Mouse (Mus musculus) induced T-regulatory cell, adult 2 months (primary cell): ENCODE measurements at regions not wholly inside any gene's neighbourhood (a gene's known extent, or its start where the extent isn't known, plus 50 kb on each side); places are given as distances from the start of the nearest gene placed in this dataset.

ENCODE experiments used
- DNase-seq: peaks from one replicate; pipeline ENCODE4 v3.0.0-alpha.2; 2012; ENCODE audit warnings: low read depth

DNA sequence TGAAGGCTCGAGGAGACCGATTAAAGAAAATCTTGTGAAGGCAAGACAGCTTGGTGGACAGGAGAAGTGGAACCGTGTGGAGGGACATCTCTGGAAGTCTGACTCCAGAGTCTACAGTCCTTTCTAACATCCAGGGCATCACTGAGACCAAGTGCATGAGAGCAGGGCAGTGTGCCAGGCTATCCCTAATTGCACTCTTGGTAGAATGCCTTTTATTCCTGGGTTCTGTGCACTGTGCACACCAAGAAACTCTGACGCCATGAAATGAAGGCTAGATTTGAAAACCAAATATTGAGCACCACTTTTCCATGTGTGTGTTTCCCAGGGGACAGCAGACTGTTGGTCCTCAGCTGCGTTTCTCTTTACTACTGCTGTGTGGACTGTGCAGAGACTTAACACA lies 143.1 kb upstream of the Runx1 start:
- DNase-seq: no peak

DNA sequence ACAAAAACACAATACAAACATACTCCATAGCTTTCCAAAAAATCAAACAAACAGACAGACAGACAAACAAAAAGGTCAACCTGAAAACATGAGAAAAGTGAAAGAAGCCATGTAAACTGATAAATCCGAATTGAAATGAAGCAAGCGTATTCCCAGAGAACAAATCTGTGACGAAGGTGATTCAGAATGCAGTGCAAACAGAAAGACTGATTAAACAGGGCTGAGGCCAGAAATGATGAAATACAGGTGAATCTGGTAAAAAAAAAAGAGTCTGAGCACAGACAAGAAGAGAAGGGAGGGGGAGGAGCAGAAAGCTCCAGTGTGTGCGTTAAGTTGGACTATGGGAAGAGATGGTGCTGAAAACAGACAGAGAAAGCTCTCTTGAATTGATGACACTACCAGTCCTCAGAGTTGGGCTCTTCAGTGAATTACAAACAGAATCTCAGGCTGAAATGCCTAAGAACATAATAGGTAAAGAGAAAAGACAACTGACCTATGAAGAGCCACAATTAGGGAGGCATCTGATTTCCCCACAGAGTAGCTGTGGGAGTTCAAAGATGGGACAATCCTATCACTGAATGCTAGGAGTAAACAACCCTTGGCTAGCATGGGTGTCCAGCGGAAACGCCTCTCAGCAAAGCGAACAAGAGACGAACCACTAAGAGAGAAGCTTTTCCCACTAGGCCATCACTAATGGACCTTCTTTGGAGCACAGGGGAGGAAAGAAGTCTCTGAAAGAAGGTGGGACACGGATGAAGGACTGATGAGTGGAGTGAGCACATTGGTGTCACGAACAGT lies 140.3 kb upstream of the Runx1 start:
- DNase-seq: no peak

DNA sequence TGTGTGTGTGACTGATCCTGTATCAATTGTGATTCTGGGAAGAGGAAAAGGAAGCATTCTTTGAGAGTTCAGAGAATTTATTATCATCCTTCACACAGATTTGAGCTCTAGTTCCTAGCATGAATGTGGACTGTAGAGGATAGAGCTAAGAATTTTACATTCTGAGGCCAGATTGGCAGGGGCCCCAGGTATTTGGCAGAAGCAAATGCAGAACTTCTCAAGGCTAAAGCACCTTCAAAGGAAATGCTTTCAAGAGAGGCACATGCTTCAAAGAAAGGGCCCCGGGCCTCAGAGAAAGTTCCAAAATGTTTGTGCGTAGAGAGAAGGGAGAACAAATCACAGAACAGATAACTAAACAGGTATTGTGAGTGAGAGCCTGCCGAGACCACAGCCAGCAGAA lies 139.7 kb upstream of the Runx1 start:
- no peak for DNase-seq

DNA sequence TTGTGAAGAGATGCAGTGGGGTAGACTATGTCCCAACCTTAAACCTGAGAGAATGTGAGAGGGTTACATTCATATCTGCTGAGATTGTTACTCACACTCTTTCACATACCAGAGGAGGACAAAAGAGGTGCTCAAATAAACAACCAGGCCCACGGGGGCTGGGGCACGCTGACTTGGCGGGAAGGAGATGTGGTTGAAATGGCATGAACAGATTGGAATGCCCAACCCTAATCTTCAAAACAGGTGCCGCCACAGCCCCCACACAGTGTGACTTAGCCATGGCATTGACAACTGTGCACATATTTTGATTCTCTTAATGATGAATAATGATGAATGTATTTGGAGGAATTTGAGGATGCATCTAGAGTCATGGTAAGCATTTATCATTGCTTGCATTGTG lies 137.6 kb upstream of the Runx1 start:
- DNase-seq: no peak

DNA sequence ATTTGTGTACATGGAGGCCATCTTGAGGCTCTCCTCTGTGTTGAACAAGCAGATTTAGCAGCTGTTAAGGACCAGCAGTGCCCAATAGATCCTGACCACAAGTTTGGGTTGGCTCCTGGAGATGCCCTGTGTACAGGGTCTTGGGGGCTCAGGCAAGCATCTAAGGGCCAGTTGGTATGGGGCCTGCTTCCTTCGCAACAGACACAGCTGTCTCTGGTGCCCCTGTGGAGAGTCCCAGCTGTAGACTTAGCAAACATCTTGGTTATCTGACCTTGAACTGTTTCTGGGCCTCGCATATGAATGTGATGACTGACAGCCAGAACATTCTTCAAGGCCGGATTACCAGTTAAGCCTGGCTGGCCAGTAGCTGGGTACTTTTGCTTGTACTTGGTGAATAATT lies 135.4 kb upstream of the Runx1 start:
- DNase-seq: no peak

DNA sequence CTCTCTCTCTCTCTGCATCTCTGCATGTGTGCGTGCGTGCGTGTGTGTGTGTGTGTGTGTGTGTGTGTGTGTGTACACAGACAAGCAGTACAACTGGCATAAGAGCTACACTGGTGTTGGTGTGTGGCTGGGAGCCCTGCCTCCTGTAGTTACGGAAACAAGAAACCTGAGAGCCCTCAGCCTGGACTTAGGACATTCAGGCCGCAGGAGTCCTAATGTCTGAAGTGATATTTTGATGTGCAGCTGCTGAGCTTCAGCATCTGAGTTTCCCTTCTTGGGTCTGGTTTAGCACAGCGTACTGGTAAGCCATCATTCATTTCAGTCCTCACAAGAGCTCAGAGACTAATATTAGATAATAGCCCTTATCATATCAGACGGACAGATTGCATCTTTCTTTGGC lies 134.8 kb upstream of the Runx1 start:
- no peak for DNase-seq

DNA sequence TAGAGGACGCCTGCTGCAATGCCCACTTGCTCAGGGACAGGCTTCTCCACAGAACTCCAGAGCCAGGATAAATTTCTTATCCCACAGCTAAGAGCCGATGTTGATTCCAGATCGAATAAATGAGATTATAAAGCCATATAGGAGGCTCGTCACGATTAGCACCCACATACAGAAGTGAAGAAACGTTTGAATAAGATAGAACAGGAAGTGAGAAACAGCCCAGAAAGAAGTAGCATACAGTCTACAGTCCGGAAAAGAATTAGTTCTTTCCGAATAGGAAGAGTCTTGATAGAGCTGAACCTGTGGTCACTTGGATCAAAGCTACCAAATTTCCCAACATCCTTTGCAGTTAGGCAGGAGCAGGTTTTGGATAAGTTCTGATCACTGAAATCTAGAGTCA lies 133.0 kb upstream of the Runx1 start:
- DNase-seq: no peak

DNA sequence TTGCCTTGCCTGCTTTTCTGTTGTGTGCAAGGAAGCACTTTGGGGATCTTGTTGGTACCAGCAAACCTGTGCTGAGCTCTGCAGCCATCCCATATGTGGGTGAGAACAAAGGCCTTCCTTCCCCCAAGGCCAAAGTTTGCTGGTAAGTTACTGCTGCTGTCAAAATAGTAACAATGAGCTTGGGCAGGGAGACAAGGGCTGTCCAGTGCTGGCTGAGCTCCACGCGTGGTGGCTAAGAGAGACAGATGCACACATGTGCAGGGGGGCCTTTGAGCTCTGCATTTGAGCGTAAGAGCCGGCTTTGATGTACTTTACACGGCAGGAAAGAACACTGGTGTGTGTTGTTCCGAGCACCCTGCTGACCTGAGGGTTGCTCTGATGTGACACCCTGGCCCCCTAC lies 132.2 kb upstream of the Runx1 start:
- no peak for DNase-seq

DNA sequence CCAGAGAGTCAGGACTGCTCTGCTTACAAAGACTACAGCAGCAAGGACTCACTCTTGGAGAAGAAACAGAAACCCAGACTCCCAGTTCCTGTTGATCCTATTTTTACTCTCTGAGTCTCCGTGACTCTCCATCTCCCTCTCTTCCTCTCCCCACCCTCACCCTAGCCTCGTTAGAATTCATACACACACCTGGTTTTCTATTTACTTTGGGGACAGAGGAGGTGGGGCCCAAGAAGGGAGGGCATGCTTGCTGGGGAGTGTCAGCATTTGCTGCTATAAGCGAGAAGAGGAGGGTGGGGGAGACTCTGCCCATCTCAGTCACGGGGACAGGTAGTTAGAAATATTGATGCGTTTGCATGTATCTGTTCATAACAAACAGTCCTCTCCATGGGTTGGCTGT lies 129.6 kb upstream of the Runx1 start:
- DNase-seq: no peak

DNA sequence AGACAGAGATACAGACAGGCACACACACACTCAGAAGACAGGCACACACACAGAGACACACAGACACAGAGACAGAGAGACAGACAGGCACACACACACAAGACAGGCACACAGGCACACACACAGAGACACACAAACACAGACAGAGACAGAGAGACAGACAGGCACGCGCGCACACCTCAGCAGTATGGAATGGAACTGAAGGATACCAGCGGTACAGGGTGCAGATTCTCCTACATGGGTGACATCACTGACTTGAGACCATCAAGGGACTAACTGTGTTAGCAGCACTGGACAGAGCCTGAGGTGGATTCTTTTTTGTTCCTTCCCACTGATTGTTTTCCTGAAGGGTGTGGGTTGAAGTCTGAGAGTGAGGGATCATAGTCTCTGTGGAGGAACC lies 129.1 kb upstream of the Runx1 start:
- no peak for DNase-seq

DNA sequence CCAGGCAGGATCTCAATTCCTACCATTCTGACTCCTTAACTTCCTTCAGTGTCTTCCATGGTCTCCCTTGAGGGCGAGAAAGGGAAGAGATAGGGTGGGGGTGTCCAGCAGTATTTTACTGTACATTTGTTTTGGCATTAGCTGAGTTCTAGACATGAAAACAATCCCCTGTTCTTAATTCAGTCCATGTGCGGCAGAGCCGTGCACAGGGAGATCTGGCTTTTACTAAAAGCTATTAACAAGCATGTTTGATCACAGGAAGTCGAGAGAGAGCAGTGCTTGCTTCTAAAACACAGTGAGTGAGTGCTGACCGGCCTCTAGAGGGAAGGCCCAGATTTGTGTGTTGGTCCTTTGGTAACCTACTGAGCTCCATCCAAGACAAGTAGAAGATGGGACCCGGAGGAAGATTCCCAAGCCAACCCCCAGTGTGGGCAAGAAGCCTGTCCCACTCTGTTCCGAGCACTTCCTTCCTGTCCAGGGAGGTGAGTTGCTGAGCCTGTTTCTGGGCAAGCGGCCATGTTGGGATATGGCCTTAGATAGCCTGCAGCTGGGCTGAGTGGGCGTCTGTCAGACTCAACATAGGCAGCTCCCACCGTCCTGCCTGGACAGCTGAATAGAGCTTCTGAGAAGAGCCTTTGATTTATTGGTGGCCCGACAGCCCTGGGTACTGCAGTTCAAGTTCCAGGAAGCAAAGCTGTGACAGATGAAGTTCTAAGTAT lies 128.1 kb upstream of the Runx1 start:
- DNase-seq: no peak

DNA sequence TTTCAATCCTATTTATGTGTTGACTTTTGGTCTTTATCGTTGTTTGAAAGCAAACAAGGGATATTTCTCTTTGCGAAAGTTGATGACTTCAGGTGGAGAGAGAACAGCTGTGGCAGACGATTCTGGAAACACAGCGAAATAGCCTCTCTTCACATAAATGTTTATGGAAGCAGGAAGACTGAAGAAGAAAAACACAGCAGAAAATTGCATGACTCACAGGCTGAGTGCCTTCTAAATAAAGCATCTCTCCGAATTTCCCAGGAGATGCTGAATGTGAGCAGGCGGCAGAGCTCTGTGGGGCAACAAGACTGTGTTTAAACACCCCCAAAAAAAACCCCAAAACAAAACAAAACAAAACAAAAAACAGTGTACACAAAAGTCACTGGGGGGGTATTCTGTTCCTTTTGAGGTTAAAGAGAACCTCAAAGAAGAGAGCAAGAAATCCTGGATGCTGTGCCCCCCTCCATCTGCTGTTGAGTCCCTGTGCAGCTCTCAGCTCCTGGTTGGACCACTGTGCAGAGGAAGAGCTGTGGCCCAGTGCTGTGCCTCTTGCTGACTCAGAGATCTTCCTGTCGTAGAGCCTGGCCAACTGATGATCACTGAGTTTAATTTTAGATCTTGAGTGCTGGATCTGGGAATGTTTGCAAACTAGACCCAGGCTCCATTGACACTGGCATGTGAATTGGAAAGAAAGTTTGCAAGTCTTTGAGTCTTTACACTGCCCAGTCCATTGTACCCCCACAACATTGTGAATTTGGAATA lies 126.6 kb upstream of the Runx1 start:
- DNase-seq: no peak

DNA sequence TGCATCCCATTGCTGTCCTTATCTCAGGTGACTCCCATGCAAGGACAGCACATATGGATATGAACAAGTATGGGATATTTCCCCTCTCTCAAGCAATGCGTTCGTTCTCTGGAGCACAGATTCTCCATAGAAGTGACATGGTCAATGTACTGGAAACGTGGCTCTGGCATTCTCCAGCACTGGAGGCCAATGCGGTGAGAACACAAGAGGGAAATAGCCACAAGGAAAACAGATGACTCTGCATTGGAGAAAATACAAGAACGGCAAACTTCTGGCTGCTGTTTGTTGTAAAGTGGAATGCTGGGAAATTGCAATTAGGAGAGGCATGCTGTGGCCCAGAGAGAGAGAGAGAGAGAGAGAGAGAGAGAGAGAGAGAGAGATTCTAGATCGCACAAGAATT lies 125.6 kb upstream of the Runx1 start:
- no peak for DNase-seq

DNA sequence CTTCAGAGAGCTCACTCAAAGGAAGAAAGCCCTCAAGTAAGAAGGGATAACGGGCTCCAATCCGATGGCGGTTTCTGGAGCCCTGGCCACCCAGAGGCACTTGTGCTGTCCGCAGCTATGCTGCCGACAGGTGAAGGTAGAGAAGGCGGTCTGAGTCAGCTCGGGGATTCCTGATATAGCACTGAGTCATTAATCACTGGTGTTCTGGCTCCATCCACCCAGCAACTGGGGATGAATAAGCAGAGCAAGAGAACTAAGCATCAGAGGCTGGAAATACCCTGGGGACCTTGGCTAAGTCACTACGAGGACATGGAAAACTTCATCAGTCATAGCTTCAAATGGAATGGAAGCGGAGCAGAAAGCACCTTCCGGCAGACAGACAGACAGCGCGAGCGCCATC lies 122.5 kb upstream of the Runx1 start:
- no peak for DNase-seq

DNA sequence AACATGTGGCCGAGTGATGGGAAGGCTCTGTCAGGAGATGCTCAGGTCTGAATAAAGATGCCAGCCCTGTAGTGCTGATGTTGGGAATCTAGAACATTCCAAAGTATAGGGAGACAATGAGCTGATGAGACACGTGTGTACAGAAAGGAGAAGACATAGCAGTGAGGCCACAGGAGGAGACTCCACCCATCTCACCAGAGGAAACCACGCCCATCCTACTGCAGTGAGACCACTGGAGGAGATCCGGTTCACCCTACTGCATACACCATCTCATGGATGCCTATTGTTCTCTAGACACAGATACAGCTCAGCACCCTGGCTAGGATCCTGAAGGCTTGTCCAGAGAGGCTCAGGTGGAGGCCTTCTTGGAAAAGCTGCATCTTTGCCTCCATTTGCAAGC lies 120.6 kb upstream of the Runx1 start:
- DNase-seq: peak; percentile 44

DNA sequence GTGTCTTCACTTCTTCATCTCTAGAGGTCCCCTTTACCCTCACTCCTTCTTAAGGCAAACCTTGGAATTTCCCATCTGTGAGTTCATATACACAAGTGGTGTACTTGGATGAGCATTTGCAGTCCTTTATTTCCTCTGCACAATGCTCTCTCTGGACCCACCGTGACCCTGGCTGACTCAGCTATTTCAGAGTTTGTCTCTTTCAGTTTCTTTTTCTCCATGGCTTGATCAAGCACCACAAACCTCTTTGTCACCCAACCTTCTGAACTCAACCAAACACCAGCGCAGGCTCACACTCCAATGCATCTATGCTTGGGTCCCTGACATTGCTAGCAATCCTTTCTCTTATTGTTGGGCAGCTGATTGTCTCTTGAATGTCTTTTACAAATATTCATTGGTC lies 118.0 kb upstream of the Runx1 start:
- peak; percentile 68 for DNase-seq

DNA sequence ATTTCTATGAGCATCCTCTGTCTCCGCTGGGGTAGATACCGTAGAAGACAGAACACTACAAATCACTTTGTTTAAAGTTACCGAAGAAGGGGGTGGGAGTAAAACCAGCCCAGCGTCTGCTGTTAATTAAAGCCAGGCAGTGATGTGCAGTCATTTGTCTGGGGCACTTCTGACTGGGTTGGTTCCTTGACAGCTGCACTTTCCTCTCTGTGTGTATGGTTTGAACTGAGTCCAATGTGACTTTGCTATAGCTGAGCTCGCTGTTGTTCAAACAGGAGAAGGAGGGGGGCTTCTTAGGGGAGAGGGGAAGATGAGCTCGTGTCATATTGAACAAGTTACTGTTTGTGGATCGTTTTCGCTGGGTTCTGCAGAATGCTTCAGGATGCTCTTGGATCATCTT lies 113.7 kb upstream of the Runx1 start:
- DNase-seq: no peak

DNA sequence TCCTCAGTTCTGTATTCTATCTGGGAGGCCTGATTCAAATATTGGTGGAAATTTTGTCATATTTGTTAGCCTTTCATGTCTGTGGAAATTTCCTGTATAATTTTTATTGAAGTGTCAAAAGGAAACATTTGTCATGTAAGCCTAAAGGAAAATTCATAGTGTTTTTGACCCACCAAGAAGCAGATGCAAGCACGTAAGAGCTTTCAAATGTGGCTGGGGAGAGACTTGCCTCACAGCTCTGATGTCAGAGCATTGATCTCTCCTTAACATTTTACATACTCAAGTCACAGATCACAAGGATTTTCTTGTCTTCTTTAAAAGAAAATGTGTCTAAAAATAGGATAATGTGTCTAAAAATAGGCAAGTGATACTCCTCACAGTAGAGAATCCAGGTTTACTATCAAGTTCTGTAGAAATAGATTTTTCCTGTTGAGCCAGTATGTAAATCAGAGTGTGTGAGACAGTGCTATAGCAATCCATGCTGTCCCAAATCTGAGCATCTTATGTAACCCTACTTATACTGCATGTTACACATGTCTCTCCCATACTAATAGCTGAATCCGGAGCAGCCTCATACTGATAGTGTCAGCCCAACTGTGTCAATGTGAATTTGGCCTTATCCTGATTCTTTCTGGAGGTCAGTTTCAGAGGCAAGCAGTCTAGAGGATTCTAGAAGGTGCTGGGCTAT lies 110.0 kb upstream of the Runx1 start:
- DNase-seq: peak; percentile 18

DNA sequence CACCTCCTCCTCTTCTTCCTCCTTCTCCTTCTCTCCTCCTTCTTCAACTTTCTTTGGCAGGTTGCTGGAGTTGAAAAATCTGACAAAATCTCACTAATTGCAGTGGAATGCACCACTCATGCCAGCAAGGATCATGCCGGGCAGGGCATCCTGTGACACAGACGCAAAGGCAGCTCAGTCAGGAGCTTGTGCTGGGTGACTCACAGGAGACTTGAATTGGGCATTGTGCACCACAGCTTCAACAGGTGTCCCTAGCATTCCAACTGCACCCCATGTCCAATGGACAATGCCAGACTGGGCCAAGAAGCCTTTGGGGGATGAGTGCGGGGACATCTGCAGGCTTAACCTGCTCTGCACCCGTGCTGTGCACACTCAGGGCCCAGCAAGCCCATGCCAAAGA lies 104.2 kb upstream of the Runx1 start:
- DNase-seq: no peak

DNA sequence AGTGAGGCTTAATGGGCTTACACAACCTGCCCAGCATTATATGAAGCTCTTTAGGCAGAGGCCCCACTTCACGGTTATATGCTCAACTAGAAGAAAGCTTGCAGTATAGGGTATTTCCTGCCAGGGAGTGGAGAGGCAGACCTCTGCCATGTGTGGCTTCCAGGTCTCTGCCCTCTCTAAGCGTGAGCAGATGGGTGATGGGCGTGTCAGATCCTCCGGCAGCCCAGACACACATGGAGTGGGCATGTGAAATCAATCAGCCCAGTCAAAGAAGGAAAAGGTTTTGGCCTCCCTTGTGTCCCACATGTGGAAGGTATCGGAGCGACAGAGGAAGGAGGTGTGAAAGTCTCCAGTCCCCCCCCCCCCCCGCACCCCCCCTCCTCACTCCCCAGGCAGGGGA lies 102.3 kb upstream of the Runx1 start:
- DNase-seq: peak; percentile 20

DNA sequence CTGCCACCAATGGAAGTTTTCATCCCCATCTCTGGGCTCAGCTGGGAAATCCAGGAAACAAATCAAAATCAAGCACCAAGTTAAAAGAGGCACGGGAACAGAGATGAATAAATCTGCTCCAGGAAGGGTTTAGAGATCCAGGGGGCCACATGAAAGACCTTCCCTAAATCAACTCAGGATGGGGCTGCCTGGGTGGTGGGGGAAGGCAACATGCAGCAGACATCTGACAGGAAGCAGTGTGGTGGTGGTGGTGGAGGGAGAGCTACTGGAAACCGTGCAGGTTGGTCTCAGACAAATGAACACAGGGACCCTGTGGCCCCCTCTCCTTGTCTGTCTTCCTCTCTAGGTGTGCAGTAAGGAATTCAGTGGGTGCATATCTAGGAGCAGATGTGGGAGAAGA lies 101.7 kb upstream of the Runx1 start:
- DNase-seq: peak; percentile 18

DNA sequence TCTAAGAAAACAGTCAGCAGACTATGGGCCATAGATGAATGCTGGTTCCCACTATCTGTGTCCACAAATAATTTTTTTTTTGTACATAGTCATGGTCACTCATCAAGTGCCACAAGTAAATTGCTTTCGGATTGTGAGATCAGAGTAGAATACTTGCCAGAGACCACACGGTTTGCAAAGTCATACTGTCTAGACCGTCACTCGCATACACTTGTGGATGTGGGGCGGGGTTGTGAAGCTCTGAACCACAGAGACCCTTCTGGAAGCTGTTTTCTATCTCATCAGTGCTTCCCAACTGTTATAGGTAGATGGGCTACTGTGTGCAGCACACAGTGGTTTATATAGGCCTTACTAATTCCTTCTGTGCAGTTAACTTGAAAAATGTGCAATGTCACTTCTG lies 100.9 kb upstream of the Runx1 start:
- DNase-seq: no peak

DNA sequence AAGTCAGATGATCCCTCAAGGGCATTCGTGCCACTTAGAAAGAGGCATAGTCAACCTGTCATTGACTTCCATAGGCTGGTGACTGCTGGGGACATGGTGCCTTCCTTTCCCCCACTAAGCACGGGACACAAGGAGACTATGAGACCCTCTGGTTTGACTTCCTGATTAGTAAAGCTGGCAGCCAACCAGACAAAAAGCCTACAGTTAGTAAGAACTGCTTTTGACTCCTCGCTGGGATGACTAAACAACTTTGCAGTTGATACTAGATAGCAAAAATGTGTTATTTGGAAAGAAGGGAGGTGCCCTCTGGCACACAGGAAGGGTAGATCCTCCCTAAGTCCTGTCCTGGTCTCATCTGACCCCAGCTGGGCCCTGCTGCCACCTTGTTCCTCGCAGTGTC lies 95.0 kb upstream of the Runx1 start:
- no peak for DNase-seq
